16 mouse cellular contexts compared by ENCODE assay signal in the genomic region with DNA sequence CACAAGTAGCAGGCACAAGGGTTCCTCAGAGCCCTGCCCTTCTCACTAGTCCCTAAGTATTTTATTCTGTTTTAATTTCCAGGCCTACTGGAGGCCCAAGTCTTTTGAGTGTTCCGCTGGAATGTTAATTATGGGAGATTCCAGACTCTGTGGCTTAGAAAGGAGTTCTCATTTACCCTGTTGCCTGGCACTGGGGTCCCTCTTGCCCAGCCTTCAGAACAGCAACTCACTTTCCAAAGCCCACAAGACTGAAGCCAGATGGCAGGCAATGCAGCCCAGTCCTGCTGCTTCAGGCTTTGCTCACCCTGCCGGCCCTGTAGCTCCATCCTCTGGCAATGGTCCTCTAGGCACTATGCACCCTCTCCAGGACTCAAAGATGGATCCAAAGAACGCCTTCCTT.
A peak's percentile ranks its signal among the peaks of the same experiment; 100 is the strongest.
DNase-seq lines count a peak whose midpoint lies in the region; ATAC-seq lines count a peak whose summit lies in the region.
"Had no signal": no experiment of that assay in that cellular context is flagged by ENCODE, and none has a peak within 500 bp of the region (broad histone marks: within the 10 kb centered on the region; RNA-seq: fewer than 3 reads in every experiment).

No protein-coding gene starts in this region.

- ATAC-seq in forebrain, embryonic 13.5 days: 0 out of 2 replicates have a peak, but pooled peaks have one; percentile 38
- ATAC-seq in forebrain, embryonic 12.5 days (ENCODE audit: low FRiP score): no peak
- ATAC-seq in limb, embryonic 12.5 days (ENCODE audit: insufficient number of reproducible peaks, insufficient read depth, low FRiP score, low TSS enrichment, low read depth): no peak
- ATAC-seq in limb, embryonic 15.5 days (ENCODE audit: insufficient number of reproducible peaks, low FRiP score, low TSS enrichment, low read depth): peak; percentile 63

- peaks cover 3% of the 10 kb centered on the region; the same call in 1 of the 2 replicates for H3K4me1 ChIP-seq in forebrain, embryonic 13.5 days
- H3K4me1 ChIP-seq in forebrain, embryonic 12.5 days: no peaks in the 10 kb centered on the region; the same call in 1 of the 2 replicates
- H3K4me1 ChIP-seq in limb, embryonic 12.5 days (replicated peaks): peaks cover 2% of the 10 kb centered on the region; the same call in 1 of the 2 replicates
- no peaks in the 10 kb centered on the region; the same call in 1 of the 2 replicates for H3K4me1 ChIP-seq in limb, embryonic 10.5 days
- H3K4me1 ChIP-seq in limb, embryonic 15.5 days: peaks cover 7% of the 10 kb centered on the region; the same call in 1 of the 2 replicates
- H3K4me1 ChIP-seq: neural tube, embryonic 12.5 days had no signal

- no peak for DNase-seq in limb, embryonic 10.5 days (ENCODE audit: low spot score)
- DNase-seq in frontal cortex, postnatal 14 days (ENCODE audit: low spot score in 2 of 2): peak; percentile 6 to 35
- no peak for DNase-seq in embryo, embryonic 11 days
- no peak for DNase-seq in adrenal gland, postnatal 36 days
- DNase-seq: heart, adult 18-20 months; heart, postnatal 14 days; kidney, adult 11 months; lung, embryonic 14.5 days; thymus, postnatal 4 days had no signal

- no peak overlapping the region for H3K9ac ChIP-seq in forebrain, embryonic 13.5 days
- H3K9ac ChIP-seq in forebrain, embryonic 12.5 days: no peak overlapping the region
- no peak overlapping the region for H3K9ac ChIP-seq in limb, embryonic 12.5 days (replicated peaks)
- H3K9ac ChIP-seq in limb, embryonic 15.5 days: no peak overlapping the region
- H3K9ac ChIP-seq: lung, embryonic 14.5 days; neural tube, embryonic 12.5 days had no signal

- H3K9me3 ChIP-seq in forebrain, embryonic 13.5 days (replicated peaks): no peaks in the 10 kb centered on the region
- H3K9me3 ChIP-seq in forebrain, embryonic 12.5 days: no peaks in the 10 kb centered on the region
- no peaks in the 10 kb centered on the region for H3K9me3 ChIP-seq in limb, embryonic 12.5 days
- no peaks in the 10 kb centered on the region for H3K9me3 ChIP-seq in limb, embryonic 10.5 days (replicated peaks)
- H3K9me3 ChIP-seq in limb, embryonic 15.5 days: no peaks in the 10 kb centered on the region
- H3K9me3 ChIP-seq: neural tube, embryonic 12.5 days had no signal

- no peak overlapping the region for H3K27ac ChIP-seq in forebrain, embryonic 13.5 days
- H3K27ac ChIP-seq in forebrain, embryonic 12.5 days: no peak overlapping the region
- H3K27ac ChIP-seq in limb, embryonic 12.5 days: 0 out of 2 replicates have a peak overlapping the region, but pooled peaks have one; percentile 37
- H3K27ac ChIP-seq in limb, embryonic 10.5 days: no peak overlapping the region; the same call in 1 of the 2 replicates
- H3K27ac ChIP-seq in limb, embryonic 15.5 days: peak overlapping the region; percentile 47; the same call in 1 of the 2 replicates
- H3K27ac ChIP-seq: left cerebral cortex, adult 2 months; neural tube, embryonic 12.5 days had no signal

- WGBS in forebrain, embryonic 13.5 days: 61% methylated on average over 3 of the region's 3 CpGs
- 75% methylated on average over 3 of the region's 3 CpGs for WGBS in forebrain, embryonic 12.5 days
- 58% methylated on average over 3 of the region's 3 CpGs for WGBS in limb, embryonic 12.5 days
- WGBS in limb, embryonic 10.5 days: 76% methylated on average over 3 of the region's 3 CpGs
- WGBS in limb, embryonic 15.5 days: 52% methylated on average over 3 of the region's 3 CpGs

- H3K36me3 ChIP-seq in forebrain, embryonic 13.5 days (ENCODE audit: poor library complexity, severe bottlenecking): no peaks in the 10 kb centered on the region
- H3K36me3 ChIP-seq in forebrain, embryonic 12.5 days (replicated peaks): no peaks in the 10 kb centered on the region
- H3K36me3 ChIP-seq in limb, embryonic 12.5 days: no peaks in the 10 kb centered on the region
- H3K36me3 ChIP-seq in limb, embryonic 10.5 days: no peaks in the 10 kb centered on the region
- no peaks in the 10 kb centered on the region for H3K36me3 ChIP-seq in limb, embryonic 15.5 days
- H3K36me3 ChIP-seq: neural tube, embryonic 12.5 days had no signal

- H3K4me2 ChIP-seq in forebrain, embryonic 13.5 days: no peak overlapping the region
- H3K4me2 ChIP-seq in forebrain, embryonic 12.5 days: no peak overlapping the region
- H3K4me2 ChIP-seq in limb, embryonic 12.5 days: no peak overlapping the region
- no peak overlapping the region for H3K4me2 ChIP-seq in limb, embryonic 15.5 days
- H3K4me2 ChIP-seq: lung, embryonic 14.5 days; midbrain, embryonic 11.5 days; neural tube, embryonic 12.5 days had no signal

- H3K4me3 ChIP-seq in forebrain, embryonic 13.5 days: no peak overlapping the region
- no peak overlapping the region for H3K4me3 ChIP-seq in forebrain, embryonic 12.5 days (replicated peaks)
- no peak overlapping the region for H3K4me3 ChIP-seq in limb, embryonic 12.5 days (replicated peaks)
- H3K4me3 ChIP-seq in limb, embryonic 10.5 days: no peak overlapping the region
- no peak overlapping the region for H3K4me3 ChIP-seq in limb, embryonic 15.5 days
- H3K4me3 ChIP-seq: left cerebral cortex, adult 2 months; neural tube, embryonic 12.5 days had no signal

- no peaks in the 10 kb centered on the region for H3K27me3 ChIP-seq in forebrain, embryonic 13.5 days
- no peaks in the 10 kb centered on the region for H3K27me3 ChIP-seq in forebrain, embryonic 12.5 days
- H3K27me3 ChIP-seq in limb, embryonic 12.5 days: no peaks in the 10 kb centered on the region
- no peaks in the 10 kb centered on the region for H3K27me3 ChIP-seq in limb, embryonic 10.5 days (ENCODE audit: low read depth, poor library complexity, severe bottlenecking)
- no peaks in the 10 kb centered on the region for H3K27me3 ChIP-seq in limb, embryonic 15.5 days
- H3K27me3 ChIP-seq: neural tube, embryonic 12.5 days had no signal

Comparison
In these comparisons a context has a peak if more than half of its experiments do, and no peak if none do; other contexts are left out.
1. ATAC-seq: peak in forebrain, embryonic 13.5 days (single experiment) and limb, embryonic 15.5 days (single experiment); none in forebrain, embryonic 12.5 days (single experiment) and limb, embryonic 12.5 days (single experiment).
2. H3K27ac ChIP-seq: peak in limb, embryonic 12.5 days (single experiment) and limb, embryonic 15.5 days (single experiment); none in forebrain, embryonic 13.5 days (single experiment), forebrain, embryonic 12.5 days (single experiment) and limb, embryonic 10.5 days (single experiment).
3. DNase-seq: peak in frontal cortex, postnatal 14 days (2 of 2); none in limb, embryonic 10.5 days (single experiment), embryo, embryonic 11 days (single experiment) and adrenal gland, postnatal 36 days (0 of 2).